Mouse (Mus musculus) embryonic facial prominence, embryonic 11.5 days (tissue): ENCODE measurements around the gene Ackr1. TPM values are rescaled to one million over a fixed set of nuclear protein-coding genes. Genes with fewer than 3 reads are reported as not detected.

Experiments
- ATAC-seq: fragments of 200-750 bp; cut with Nextera tagmentation; replicated peaks from 2 replicates; pipeline ENCODE4 v1.8.0; 2017; ENCODE audit warnings: low read depth; ENCODE audit not compliant: insufficient number of reproducible peaks, low FRiP score, low TSS enrichment
- DNase-seq: peaks from one replicate; pipeline ENCODE4 v3.0.0-alpha.2; 2015; ENCODE audit warnings: low spot score
- H3K27ac ChIP-seq: fragments of 300-500 bp; sonication (generic); replicated peaks from 2 replicates; pipeline ENCODE4 v1.5.1; 2014; ENCODE audit warnings: mild to moderate bottlenecking, low read depth, low read length, control low read depth
- H3K27me3 ChIP-seq: fragments of 300-500 bp; sonication (generic); 2 replicates; pipeline ENCODE4 v1.6.1; 2014; ENCODE audit warnings: mild to moderate bottlenecking, low read length, moderate library complexity, mixed read lengths; ENCODE audit not compliant: control insufficient read depth, insufficient read depth
- H3K36me3 ChIP-seq: fragments of 300-500 bp; sonication (generic); replicated peaks from 2 replicates; pipeline ENCODE4 v1.6.1; 2014; ENCODE audit warnings: low read depth, mild to moderate bottlenecking, low read length, moderate library complexity, mixed read lengths; ENCODE audit not compliant: control insufficient read depth, insufficient read depth
- H3K4me1 ChIP-seq: fragments of 300-500 bp; sonication (generic); 2 replicates; pipeline ENCODE4 v1.6.1; 2014; ENCODE audit warnings: low read length, mixed read lengths; ENCODE audit not compliant: control insufficient read depth, insufficient read depth
- H3K4me2 ChIP-seq: fragments of 300-500 bp; sonication (generic); 2 replicates; pipeline ENCODE4 v1.6.1; 2014; ENCODE audit warnings: low read depth, mild to moderate bottlenecking, control low read depth, low read length, moderate library complexity
- H3K4me3 ChIP-seq: fragments of 300-500 bp; sonication (generic); 2 replicates; pipeline ENCODE4 v1.5.1; 2014; ENCODE audit warnings: low read depth, low read length, control low read depth
- H3K9ac ChIP-seq: fragments of 300-500 bp; sonication (generic); replicated peaks from 2 replicates; pipeline ENCODE4 v1.6.1; 2014; ENCODE audit warnings: mild to moderate bottlenecking, control low read depth, low read length
- H3K9me3 ChIP-seq: fragments of 300-500 bp; sonication (generic); replicated peaks from 2 replicates; pipeline ENCODE4 v1.6.1; 2016; ENCODE audit warnings: mild to moderate bottlenecking, low read length, inconsistent platforms, mixed read lengths; ENCODE audit not compliant: control insufficient read depth
- WGBS: fragments of 180-500 bp; shearing (Covaris S2); extraction: QIAGEN DNeasy Blood & Tissue Kit; methylation state at CpG from one replicate; pipeline ENCODE4 v1.1.7; 2014; 5-methylcytosine and 5-hydroxymethylcytosine counted together
- polyA plus RNA-seq: library from polyadenylated mRNA; unstranded; fragments of >200 nt; fragmentation: Nextera tagmentation; extraction: Ambion mirVana; gene quantifications from 2 replicates; pipeline ENCODE4 v1.2.1, GENCODE M21; 2014

Ackr1 gene
- polyA plus RNA-seq, 1 experiment from 2014 or later = 2.6 TPM

DNA sequence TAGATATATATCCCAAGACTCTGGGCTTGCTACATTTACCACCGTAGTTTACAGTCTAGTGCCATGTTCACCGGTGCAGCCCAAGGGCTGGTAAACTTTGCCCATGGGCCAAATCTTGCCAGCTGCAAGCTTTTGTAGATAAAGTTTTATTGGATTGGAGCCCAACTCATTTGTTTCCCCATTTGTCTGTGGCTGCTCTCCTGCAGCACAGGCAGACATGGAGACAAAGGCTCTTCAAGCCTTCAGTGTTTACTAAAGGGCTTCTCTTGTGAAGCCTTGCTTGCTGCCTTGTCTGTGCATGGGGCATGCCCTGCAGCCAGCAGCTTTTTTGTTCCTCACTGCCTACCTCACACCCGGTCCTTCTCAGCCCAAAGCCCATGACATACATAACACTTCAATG, 10.4 kb upstream of the Ackr1 start:
- H3K36me3 ChIP-seq = no peaks in the 10 kb centered on the region
- no peak overlapping the region for H3K27ac ChIP-seq
- H3K4me2 ChIP-seq = no peak overlapping the region
- H3K4me3 ChIP-seq = no peak overlapping the region
- 76% methylated on average over 3 of the region's 3 CpGs for WGBS
- no peak for ATAC-seq
- H3K9me3 ChIP-seq = no peaks in the 10 kb centered on the region
- no peaks in the 10 kb centered on the region for H3K4me1 ChIP-seq
- no peak for DNase-seq
- H3K27me3 ChIP-seq = no peaks in the 10 kb centered on the region
- H3K9ac ChIP-seq = no peak overlapping the region

DNA sequence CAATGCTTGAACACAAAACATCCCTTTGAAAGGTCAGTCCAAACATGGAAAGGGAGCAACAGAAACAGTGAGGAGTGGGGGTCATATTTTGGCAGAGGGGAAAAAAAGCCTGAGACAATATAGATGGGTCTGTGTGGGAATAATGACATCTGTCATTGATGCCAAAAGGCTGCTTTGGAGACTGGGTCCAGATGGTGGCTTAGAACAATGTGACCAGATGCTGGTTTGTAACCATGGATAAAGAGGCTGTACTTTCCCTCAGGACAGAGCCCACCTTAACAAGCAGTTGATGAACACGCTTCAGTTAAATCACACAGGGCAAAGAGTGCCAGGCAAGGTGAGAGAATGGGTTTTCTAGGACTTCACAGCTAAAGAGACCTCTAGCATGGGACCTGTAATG, 8.9 kb upstream of the Ackr1 start:
- H3K9me3 ChIP-seq = no peaks in the 10 kb centered on the region
- H3K27ac ChIP-seq = no peak overlapping the region
- WGBS = 54% methylated on average over 1 of the region's 1 CpGs
- H3K27me3 ChIP-seq = no peaks in the 10 kb centered on the region
- H3K4me2 ChIP-seq = no peak overlapping the region
- no peaks in the 10 kb centered on the region for H3K4me1 ChIP-seq
- no peaks in the 10 kb centered on the region for H3K36me3 ChIP-seq
- no peak for DNase-seq
- no peak for ATAC-seq
- no peak overlapping the region for H3K4me3 ChIP-seq
- H3K9ac ChIP-seq = no peak overlapping the region

DNA sequence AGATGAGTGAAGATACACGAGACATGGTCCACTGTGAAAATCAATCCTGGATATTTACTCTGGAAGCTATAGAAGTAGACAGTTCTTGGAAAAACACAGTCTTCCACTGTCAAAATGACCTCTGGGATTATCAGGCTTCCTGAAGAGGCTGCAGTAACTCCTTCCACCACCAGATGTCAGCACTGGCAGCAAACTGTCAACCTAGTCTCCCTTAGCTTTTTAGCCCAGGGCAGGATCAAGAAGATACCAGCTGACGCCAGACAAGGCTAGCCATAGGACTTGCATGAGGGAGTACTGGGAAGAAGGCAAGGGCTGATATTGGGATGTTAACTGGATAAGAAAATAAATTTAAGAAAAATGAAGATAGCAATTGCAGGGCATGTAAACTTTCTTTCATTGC, 6.0 kb upstream of the Ackr1 start:
- Histone ChIP-seq H3K9ac (no peak overlapping the region), H3K9me3 (no peaks in the 10 kb centered on the region), H3K27ac (no peak overlapping the region), H3K36me3 (no peaks in the 10 kb centered on the region), H3K4me1 (no peaks in the 10 kb centered on the region), H3K4me2 (no peak overlapping the region), H3K27me3 (no peaks in the 10 kb centered on the region), H3K4me3 (no peak overlapping the region)
- peak; percentile 81 for DNase-seq
- 15% methylated on average over 2 of the region's 2 CpGs for WGBS
- 0 out of 2 replicates have a peak, but pooled peaks have one; percentile 61 for ATAC-seq

DNA sequence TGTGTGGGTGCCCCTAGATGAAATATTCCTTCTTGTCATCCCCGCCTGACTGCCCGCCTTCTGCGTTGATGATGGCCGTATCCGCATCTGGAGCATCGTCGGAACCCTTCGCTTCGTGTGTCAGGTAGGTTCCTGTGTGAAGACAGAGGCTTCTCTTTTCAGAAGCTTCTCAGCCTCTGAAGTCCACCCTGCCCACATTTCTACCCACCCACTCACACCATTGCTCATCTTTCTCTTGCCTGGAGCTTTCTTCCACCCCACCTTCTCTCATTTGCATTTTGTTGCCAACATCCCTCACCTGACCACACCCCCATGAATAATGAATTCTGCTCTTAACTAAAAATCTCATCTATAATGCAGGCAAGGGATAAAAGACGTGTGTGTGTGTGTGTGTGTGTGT, 3.5 kb upstream of the Ackr1 start:
- no peaks in the 10 kb centered on the region for H3K4me1 ChIP-seq
- no peaks in the 10 kb centered on the region for H3K36me3 ChIP-seq
- H3K4me3 ChIP-seq = no peak overlapping the region
- no peak overlapping the region for H3K4me2 ChIP-seq
- H3K9me3 ChIP-seq = no peaks in the 10 kb centered on the region
- 92% methylated on average over 10 of the region's 10 CpGs for WGBS
- no peaks in the 10 kb centered on the region for H3K27me3 ChIP-seq
- H3K27ac ChIP-seq = no peak overlapping the region
- ATAC-seq = no peak
- H3K9ac ChIP-seq = no peak overlapping the region
- no peak for DNase-seq

DNA sequence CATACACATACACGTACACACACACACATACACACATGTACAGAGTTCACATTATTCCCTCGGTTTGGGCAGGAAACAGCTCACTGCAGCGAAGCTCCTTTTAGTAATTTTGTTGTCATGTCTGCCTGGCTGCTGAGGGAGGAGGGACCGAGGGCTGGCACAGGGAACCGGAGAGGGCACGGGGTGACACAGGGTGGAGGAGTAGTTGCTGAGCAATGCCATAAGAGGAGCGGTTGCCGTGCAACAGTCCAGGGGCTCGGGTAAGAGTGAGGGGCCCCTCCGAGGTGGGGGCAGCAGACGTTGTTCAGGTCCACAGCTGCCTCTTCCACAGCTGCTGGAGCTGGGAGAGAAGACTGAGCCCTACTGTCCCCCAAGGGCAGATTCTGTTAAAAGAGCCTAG, 2.4 kb upstream of the Ackr1 start:
- Histone ChIP-seq H3K4me3 (no peak overlapping the region), H3K27me3 (no peaks in the 10 kb centered on the region), H3K4me1 (no peaks in the 10 kb centered on the region), H3K9ac (no peak overlapping the region), H3K36me3 (no peaks in the 10 kb centered on the region), H3K4me2 (no peak overlapping the region), H3K9me3 (no peaks in the 10 kb centered on the region), H3K27ac (no peak overlapping the region)
- ATAC-seq (no peak), DNase-seq (no peak)
- WGBS = 69% methylated on average over 11 of the region's 11 CpGs

DNA sequence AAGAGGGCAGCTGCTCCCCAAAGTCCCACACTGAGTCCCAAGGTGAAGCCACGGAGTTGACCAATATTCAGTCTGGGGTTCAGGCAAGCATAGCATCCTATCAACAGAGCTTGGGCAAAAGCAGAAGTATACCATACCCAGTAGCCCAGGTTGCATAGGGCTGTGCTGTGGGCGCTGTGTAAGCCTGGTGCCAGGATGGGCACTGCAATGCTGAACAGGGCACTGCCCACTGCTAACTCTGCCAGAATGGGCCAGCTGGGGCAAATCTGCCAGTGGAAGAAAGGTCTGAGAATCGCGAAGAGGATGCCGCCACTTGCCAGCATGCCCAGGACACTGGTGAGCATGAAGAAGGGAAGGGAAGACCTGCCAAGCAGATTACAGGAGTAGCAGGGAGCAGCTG, 1.1 kb downstream of the Ackr1 start:
- 96% methylated on average over 5 of the region's 5 CpGs for WGBS
- H3K27me3 ChIP-seq = no peaks in the 10 kb centered on the region
- no peaks in the 10 kb centered on the region for H3K36me3 ChIP-seq
- ATAC-seq (no peak), DNase-seq (no peak)
- H3K9ac ChIP-seq = no peak overlapping the region
- H3K27ac ChIP-seq = no peak overlapping the region
- no peak overlapping the region for H3K4me2 ChIP-seq
- H3K4me1 ChIP-seq = no peaks in the 10 kb centered on the region
- H3K4me3 ChIP-seq = no peak overlapping the region
- H3K9me3 ChIP-seq = no peaks in the 10 kb centered on the region

DNA sequence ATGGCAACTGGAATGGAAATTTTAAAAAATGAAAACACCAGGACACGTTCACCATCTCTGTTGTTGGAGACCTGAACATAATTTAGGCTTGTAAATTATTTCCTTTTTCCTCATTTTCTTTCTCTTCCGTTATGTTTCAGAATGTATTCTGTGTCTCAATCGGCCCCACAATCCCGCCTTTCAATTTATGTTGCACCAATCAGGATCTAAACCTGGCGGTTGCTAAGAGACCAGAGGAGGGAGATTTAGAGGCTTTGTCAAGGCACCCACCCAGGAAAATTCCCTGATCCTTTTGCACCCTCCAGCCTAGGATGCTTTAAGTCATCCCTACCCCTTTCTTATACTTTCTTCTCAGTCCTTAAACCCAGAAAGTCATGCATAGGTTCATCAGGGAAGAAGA, 3.8 kb downstream of the Ackr1 start:
- Histone ChIP-seq H3K4me1 (no peaks in the 10 kb centered on the region), H3K4me3 (no peak overlapping the region), H3K4me2 (no peak overlapping the region), H3K9me3 (no peaks in the 10 kb centered on the region), H3K9ac (no peak overlapping the region), H3K27ac (no peak overlapping the region), H3K36me3 (no peaks in the 10 kb centered on the region), H3K27me3 (no peaks in the 10 kb centered on the region)
- ATAC-seq = no peak
- DNase-seq = no peak
- 85% methylated on average over 5 of the region's 5 CpGs for WGBS

DNA sequence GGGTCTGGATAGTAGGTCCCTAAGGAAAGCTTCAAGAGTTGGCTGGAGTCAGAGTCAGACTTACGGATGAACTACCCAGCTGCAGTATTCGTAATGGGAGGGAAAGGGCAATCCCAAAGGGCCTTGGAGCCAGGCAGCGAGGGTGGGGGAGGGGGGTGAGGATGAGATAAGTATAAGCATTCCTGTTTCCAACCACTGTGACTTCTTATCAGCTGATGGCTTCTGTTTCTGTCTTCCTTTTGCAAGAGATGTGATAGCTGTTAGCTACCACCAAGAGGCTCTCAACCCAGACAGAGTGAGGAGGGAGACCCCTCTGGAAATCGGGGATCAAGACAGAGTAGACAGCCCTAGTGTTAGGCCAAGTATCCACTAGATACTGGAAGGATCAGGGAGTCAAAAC, 4.4 kb downstream of the Ackr1 start:
- no peaks in the 10 kb centered on the region for H3K27me3 ChIP-seq
- H3K4me1 ChIP-seq = no peaks in the 10 kb centered on the region
- H3K4me2 ChIP-seq = no peak overlapping the region
- no peaks in the 10 kb centered on the region for H3K9me3 ChIP-seq
- no peak overlapping the region for H3K4me3 ChIP-seq
- no peaks in the 10 kb centered on the region for H3K36me3 ChIP-seq
- no peak overlapping the region for H3K27ac ChIP-seq
- no peak overlapping the region for H3K9ac ChIP-seq
- no peak for DNase-seq
- WGBS = 43% methylated on average over 4 of the region's 4 CpGs
- no peak for ATAC-seq

DNA sequence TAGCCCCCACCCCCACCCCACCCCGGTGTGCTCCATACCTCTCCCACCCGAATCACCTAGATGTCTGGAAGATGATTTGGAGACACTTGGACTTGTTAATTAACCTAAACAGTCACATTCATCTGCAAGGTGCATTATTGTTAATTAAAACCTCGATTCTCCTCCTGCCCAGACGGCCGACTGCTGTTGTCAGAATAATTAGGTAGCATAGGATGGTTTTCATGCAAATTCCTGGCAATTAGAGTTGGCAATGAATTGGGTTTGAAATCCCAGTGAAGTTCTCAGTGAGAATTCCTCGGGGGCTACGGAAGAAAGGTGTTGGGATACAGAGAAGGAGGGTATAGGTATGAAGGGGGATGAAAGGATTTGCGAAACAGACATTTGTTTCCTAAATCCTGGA, 5.1 kb downstream of the Ackr1 start:
- ATAC-seq (no peak), DNase-seq (no peak)
- WGBS = 64% methylated on average over 8 of the region's 8 CpGs
- H3K27me3 ChIP-seq = no peaks in the 10 kb centered on the region
- no peaks in the 10 kb centered on the region for H3K9me3 ChIP-seq
- H3K4me3 ChIP-seq = no peak overlapping the region
- no peak overlapping the region for H3K4me2 ChIP-seq
- H3K4me1 ChIP-seq = no peaks in the 10 kb centered on the region
- H3K36me3 ChIP-seq = no peaks in the 10 kb centered on the region
- H3K9ac ChIP-seq = no peak overlapping the region
- H3K27ac ChIP-seq = no peak overlapping the region
